Mouse (Mus musculus): ENCODE measurements at regions not wholly inside any gene's neighbourhood (a gene's known extent, or its start where the extent isn't known, plus 50 kb on each side); places are given as distances from the start of the nearest gene placed in this dataset.

DNA sequence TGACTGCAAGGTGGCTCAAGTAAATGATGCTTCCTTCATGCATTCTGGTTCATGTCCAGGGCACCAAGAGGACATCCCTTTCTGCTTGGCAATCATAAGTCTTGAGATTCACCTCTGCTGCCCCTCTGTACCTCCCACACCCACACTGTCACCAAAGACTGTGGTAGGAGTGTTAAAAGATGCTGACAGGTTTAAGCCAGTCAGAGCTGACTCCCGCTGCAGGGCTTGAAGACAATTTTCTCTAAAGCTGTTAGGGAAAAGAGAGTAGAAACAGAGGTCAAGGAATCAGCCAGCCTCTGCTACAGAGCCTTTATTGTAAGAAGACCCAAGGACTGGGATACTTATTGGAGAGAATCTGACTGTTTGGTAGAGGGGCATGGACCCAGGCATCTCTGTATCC lies 254.7 kb downstream of the 1810013L24Rik start:
- TF ChIP-seq CEBPB (IDR thresholded peaks at IDR 0.05; ENCODE audit: insufficient read depth, poor library complexity, severe bottlenecking) (no peak), POLR2A (IDR thresholded peaks at IDR 0.05; ENCODE audit: insufficient read length, low read depth) (no peak), POLR2AphosphoS2 (IDR thresholded peaks at IDR 0.05; ENCODE audit: insufficient read length, low read depth) (no peak), E2F4 (IDR thresholded peaks at IDR 0.05; ENCODE audit: insufficient read depth) (no peak), TCF3 (IDR thresholded peaks at IDR 0.05; ENCODE audit: insufficient read length, low read depth) (no peak), MYOD1 (IDR thresholded peaks at IDR 0.05; ENCODE audit: control insufficient read depth in 1 of 3, insufficient read length in 2 of 3, low read depth in 2 of 3) (no peak)

All from myocyte (in vitro differentiated cells).